Mouse (Mus musculus) heart, embryonic 16.5 days (tissue): ENCODE measurements around the gene Cntn5. TPM values are rescaled to one million over a fixed set of nuclear protein-coding genes. Genes with fewer than 3 reads are reported as not detected.
"Not testable (repeated sequence)": the region's sequence is repeated elsewhere in the genome, so short reads cannot be mapped to it uniquely, and the experiment has no call there.

ENCODE experiments used
- ATAC-seq: fragments of 200-750 bp; cut with Nextera tagmentation; replicated peaks from 2 replicates; pipeline ENCODE4 v1.8.0; 2017; ENCODE audit warnings: moderate number of reproducible peaks; ENCODE audit not compliant: insufficient read depth, low FRiP score; ENCODE audit errors: extremely low read depth
- H3K27ac ChIP-seq: fragments of 300-500 bp; sonication (generic); 2 replicates; pipeline ENCODE4 v1.5.1; 2014; ENCODE audit warnings: mild to moderate bottlenecking, low read length, control low read depth, moderate library complexity
- H3K27me3 ChIP-seq: fragments of 300-500 bp; sonication (generic); 2 replicates; pipeline ENCODE4 v1.6.1; 2014; ENCODE audit warnings: low read length, mixed read lengths; ENCODE audit not compliant: control insufficient read depth, insufficient read depth
- H3K36me3 ChIP-seq: fragments of 300-500 bp; sonication (generic); 2 replicates; pipeline ENCODE4 v1.6.1; 2014; ENCODE audit not compliant: control insufficient read depth, insufficient read depth
- H3K4me1 ChIP-seq: fragments of 300-500 bp; sonication (generic); 2 replicates; pipeline ENCODE4 v1.6.1; 2014; ENCODE audit warnings: low read length, mixed read lengths; ENCODE audit not compliant: control insufficient read depth, insufficient read depth
- H3K4me2 ChIP-seq: fragments of 300-500 bp; sonication (generic); 2 replicates; pipeline ENCODE4 v1.6.1; 2014; ENCODE audit warnings: low read depth, mild to moderate bottlenecking, control low read depth, low read length
- H3K4me3 ChIP-seq: fragments of 300-500 bp; sonication (generic); 2 replicates; pipeline ENCODE4 v1.5.1; 2014; ENCODE audit warnings: mild to moderate bottlenecking, control low read depth, low read length
- H3K9ac ChIP-seq: fragments of 300-500 bp; sonication (generic); 2 replicates; pipeline ENCODE4 v1.6.1; 2014; ENCODE audit warnings: low read length, control low read depth
- H3K9me3 ChIP-seq: fragments of 300-500 bp; sonication (generic); replicated peaks from 2 replicates; pipeline ENCODE4 v1.6.1; 2016; ENCODE audit warnings: low read length; ENCODE audit not compliant: control insufficient read depth
- WGBS: fragments of 180-500 bp; shearing (Covaris S2); extraction: QIAGEN DNeasy Blood & Tissue Kit; methylation state at CpG from one replicate; pipeline ENCODE4 v1.1.7; 2014; 5-methylcytosine and 5-hydroxymethylcytosine counted together
- polyA plus RNA-seq: library from polyadenylated mRNA; unstranded; fragments of >200 nt; fragmentation: Nextera tagmentation; extraction: Ambion mirVana; gene quantifications from 2 replicates; pipeline ENCODE4 v1.2.1, GENCODE M21; 2015

Cntn5 gene
- polyA plus RNA-seq, 1 experiment from 2014 or later: 0.29 TPM

DNA sequence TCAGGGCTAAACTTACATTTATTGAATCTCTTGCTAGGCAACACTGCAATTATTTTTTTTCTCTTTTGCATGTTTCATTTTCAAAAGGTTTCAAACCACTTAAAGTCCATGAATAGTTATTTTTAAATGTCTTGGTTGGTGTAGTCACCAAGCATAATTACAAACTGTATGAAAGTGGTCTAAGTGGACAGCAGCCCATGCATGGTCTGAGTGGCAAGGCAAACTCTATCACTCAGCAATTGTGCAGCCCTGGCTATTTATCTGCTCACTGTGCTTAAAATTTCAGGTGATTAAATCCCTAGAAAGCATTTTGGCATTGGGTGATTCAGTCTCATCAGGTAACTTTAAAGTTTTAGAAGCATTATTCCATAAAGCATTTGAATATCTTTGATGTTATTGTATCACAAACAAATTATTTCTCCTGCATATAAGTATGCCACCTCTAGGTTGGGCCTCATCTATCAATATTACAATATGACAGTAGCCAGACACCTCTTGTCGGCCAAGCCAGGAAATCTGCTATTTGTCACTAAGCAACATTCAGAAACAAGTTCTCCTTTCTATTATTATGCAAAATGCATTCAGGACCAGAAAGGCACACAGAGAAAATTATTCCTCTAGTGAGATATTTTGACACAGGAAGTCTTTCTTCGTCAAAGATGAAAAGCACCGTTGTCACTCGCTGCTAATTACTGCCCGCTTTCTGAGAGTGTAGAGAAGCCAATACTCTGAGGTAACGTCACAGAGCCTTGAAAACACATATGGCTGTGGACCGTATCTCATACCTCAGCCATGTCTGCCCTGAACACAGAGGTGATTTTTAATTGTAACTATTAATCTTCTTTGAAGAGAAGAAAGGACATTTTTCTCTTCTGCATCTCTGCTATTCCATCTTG lies 329.0 kb downstream of the Cntn5 start:
- Histone ChIP-seq H3K4me2 (no peak overlapping the region), H3K27me3 (no peaks in the 10 kb centered on the region), H3K4me1 (no peaks in the 10 kb centered on the region), H3K9me3 (no peaks in the 10 kb centered on the region), H3K9ac (no peak overlapping the region), H3K4me3 (no peak overlapping the region), H3K36me3 (no peaks in the 10 kb centered on the region), H3K27ac (no peak overlapping the region)
- ATAC-seq: no peak
- WGBS: 74% methylated on average over 7 of the region's 7 CpGs

DNA sequence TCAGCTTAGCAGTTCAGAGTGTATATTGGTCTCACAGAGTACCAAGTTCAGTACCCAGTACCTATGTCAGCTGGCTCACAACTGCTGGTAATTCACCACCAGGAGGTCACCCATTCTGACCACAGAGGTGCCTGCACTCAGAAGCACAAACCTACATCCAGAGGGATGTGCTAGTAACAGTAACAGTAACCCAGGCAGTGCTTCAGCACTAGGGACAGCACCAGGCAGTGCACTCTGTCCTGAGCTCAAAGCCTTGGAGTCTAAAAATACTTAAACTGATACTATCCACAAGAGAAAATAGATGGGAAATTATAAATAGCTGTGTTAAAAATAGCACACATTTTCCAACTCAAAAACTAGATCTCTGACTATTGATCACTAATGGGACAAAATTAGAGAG lies 334.7 kb downstream of the Cntn5 start:
- no peaks in the 10 kb centered on the region for H3K36me3 ChIP-seq
- H3K4me1 ChIP-seq: no peaks in the 10 kb centered on the region
- ATAC-seq: no peak
- no peak overlapping the region for H3K4me2 ChIP-seq
- no peaks in the 10 kb centered on the region for H3K27me3 ChIP-seq
- no peak overlapping the region for H3K4me3 ChIP-seq
- no peak overlapping the region for H3K9ac ChIP-seq
- H3K27ac ChIP-seq: no peak overlapping the region
- H3K9me3 ChIP-seq: no peaks in the 10 kb centered on the region

DNA sequence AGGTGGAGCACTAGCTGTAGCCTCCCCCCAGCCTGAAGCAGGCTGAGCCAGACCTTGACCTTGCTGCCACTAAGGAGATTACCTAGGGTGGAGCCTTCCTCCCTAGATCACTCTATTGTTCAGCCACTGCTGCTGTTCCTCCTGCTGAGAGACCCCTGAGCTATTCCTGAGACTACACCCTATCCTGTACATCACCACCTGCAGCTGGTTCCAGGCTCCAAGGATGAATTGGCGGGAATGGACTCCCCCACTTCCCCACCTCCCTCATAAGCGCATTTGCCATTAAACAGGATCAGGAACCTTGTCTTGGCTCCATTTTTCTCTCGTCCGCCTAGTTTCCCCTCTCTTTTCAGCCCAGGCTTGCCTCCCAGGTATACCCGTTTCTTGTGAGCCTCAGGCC lies 363.7 kb downstream of the Cntn5 start:
- not testable (repeated sequence) for H3K4me3 ChIP-seq, H3K9me3 ChIP-seq, H3K4me1 ChIP-seq, H3K4me2 ChIP-seq, ATAC-seq, H3K9ac ChIP-seq, H3K27ac ChIP-seq, H3K36me3 ChIP-seq, H3K27me3 ChIP-seq
- 50% methylated on average over 5 of the region's 5 CpGs for WGBS

DNA sequence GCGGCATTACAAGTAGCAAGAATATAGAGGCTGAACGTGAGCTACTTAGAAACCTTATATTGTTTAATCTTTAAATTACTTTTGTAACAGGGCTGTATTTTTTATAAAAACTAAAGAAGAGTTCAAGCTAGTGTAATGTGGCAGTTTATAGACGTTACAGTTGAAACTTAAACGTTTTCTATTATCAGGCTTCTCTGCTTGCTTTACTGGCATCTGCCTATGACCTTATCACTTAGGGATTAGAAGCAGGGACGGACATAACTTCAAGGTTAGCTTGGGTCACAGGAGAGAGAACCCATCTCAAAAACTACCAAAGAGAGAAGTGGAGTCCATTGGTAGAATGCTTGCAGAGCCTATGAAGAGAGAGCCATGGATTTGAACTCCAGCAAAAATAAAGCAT lies 372.3 kb downstream of the Cntn5 start:
- no peak overlapping the region for H3K4me2 ChIP-seq
- no peak for ATAC-seq
- H3K9ac ChIP-seq: no peak overlapping the region
- no peaks in the 10 kb centered on the region for H3K27me3 ChIP-seq
- H3K4me3 ChIP-seq: no peak overlapping the region
- H3K27ac ChIP-seq: no peak overlapping the region
- H3K36me3 ChIP-seq: no peaks in the 10 kb centered on the region
- 68% methylated on average over 5 of the region's 5 CpGs for WGBS
- H3K4me1 ChIP-seq: no peaks in the 10 kb centered on the region
- H3K9me3 ChIP-seq: no peaks in the 10 kb centered on the region

DNA sequence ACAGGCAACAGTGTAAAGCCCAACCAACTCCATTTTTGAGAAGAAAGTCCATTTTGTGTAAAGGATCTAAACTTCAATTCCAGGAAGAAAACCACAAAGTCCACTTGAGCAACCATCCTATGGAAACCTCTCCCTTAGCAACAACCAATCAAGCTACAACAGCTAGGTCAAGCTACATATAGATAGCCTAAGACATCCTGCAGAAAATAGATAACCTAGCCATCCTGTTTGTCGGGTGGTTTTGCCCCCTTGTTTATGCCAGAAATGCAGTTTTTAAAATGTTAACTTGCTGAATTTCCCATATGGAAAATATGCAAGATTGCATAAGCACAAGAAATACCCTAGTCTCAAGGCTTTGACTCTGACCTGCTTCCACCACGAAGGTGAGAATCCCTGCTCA lies 373.5 kb downstream of the Cntn5 start:
- Histone ChIP-seq H3K27ac (no peak overlapping the region), H3K4me2 (no peak overlapping the region), H3K27me3 (no peaks in the 10 kb centered on the region), H3K9ac (no peak overlapping the region), H3K4me3 (no peak overlapping the region), H3K9me3 (no peaks in the 10 kb centered on the region), H3K4me1 (no peaks in the 10 kb centered on the region), H3K36me3 (no peaks in the 10 kb centered on the region)
- ATAC-seq: no peak
- 67% methylated on average over 2 of the region's 2 CpGs for WGBS

DNA sequence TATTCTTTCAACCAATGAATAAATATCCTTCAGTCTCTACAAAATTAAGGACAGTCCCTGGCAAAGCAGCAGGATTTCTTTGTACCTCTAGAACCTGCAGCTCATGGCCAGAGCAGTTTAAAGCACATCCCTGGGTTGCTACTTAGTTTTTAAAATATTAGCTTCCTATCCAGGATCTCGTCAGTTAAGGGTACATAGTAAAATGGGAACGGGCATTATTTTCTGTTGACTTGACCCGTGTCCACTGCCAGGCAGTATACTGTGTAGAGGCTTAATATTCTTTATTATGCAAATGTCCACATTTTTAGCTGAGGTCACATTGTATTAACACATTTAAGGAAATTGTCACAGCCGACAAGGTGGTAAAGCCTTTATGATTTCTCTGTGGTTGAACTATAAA lies 375.0 kb downstream of the Cntn5 start:
- Histone ChIP-seq H3K27ac (no peak overlapping the region), H3K36me3 (no peaks in the 10 kb centered on the region), H3K4me2 (no peak overlapping the region), H3K4me1 (no peaks in the 10 kb centered on the region), H3K9me3 (no peaks in the 10 kb centered on the region), H3K4me3 (no peak overlapping the region), H3K27me3 (no peaks in the 10 kb centered on the region), H3K9ac (no peak overlapping the region)
- WGBS: 80% methylated on average over 4 of the region's 4 CpGs
- ATAC-seq: no peak

DNA sequence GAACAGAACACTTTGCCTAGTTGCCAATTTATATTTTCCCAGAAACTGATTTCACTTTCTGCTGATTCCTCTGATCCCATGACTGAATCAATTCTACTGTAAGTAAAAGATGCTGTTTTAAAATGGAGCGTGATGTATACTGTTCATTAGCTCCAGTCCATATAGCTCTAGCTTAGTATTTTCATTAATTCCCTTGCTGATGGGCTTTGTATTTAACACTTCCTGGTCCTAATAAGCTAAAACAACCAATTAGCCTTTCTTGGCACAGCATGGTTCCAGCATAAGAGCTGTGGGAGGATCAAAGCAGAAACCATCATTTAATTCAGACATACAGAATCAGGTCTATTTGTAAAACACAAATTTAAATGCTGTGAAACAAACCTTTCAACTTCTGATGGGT lies 375.5 kb downstream of the Cntn5 start:
- no peak overlapping the region for H3K27ac ChIP-seq
- 74% methylated on average over 1 of the region's 1 CpGs for WGBS
- no peak for ATAC-seq

DNA sequence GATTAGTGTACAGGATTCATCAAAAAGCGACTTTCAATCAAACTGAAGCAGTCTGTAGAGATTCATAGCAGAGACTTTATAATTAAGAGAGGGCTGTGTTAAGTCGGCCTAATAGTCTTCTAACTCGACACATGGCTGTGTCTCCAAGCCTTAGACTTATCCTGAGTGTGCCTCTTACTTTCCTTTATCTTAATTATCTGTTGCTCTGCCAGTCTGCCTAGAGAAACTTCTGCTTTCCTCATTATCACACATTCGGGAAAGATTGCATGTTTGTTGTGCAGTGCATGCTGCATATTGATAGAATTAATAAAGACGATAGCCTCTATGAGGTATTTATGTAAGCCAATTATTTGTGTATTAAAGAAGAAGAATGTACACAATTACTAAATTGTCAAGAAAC lies 375.9 kb downstream of the Cntn5 start:
- WGBS: 60% methylated on average over 5 of the region's 5 CpGs
- Histone ChIP-seq H3K9me3 (no peaks in the 10 kb centered on the region), H3K27me3 (no peaks in the 10 kb centered on the region), H3K9ac (no peak overlapping the region), H3K27ac (no peak overlapping the region), H3K36me3 (no peaks in the 10 kb centered on the region), H3K4me3 (no peak overlapping the region), H3K4me2 (no peak overlapping the region), H3K4me1 (no peaks in the 10 kb centered on the region)
- no peak for ATAC-seq

More for the DNA sequence above, 375.5 kb downstream of the Cntn5 start:
- Histone ChIP-seq H3K36me3 (no peaks in the 10 kb centered on the region), H3K4me2 (no peak overlapping the region), H3K4me3 (no peak overlapping the region), H3K9me3 (no peaks in the 10 kb centered on the region), H3K9ac (no peak overlapping the region), H3K4me1 (no peaks in the 10 kb centered on the region), H3K27me3 (no peaks in the 10 kb centered on the region)

DNA sequence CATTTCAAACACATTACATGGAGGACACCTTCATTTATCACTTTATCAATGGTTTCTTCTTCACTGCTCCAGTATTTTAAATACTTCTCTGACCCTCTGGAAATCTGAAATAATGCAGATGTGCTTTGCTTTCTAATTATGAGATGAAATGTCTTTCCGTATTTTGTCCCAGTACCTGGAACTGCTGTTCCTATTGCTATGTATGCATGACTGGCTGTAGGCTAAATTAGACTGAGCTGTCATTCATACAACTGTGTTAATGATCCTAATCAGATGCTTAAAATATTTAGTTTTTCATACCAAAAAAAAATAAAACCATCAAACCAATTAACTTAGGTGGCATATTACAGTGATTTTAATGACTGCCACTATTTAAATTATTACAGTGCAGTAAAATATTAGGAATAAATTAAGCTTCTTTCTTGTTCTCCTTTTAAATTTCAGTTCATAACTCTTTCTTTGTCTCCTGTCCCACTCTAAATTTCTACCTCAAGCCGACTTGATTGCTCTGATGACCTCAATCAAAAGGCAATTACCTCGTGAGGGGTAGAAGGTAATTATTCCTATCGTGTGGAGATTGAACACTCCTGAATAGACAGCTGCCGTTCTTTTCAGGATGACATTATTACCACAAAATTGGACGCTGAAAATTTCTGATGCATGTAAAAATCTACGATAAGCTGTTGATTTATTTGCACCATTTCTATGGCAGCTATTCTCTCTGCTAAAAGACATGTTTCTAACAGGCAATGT lies 378.5 kb downstream of the Cntn5 start:
- WGBS: 75% methylated on average over 7 of the region's 7 CpGs
- no peak overlapping the region for H3K4me2 ChIP-seq
- H3K4me1 ChIP-seq: no peaks in the 10 kb centered on the region
- H3K36me3 ChIP-seq: no peaks in the 10 kb centered on the region
- no peak overlapping the region for H3K4me3 ChIP-seq
- no peaks in the 10 kb centered on the region for H3K9me3 ChIP-seq
- H3K27me3 ChIP-seq: no peaks in the 10 kb centered on the region
- no peak overlapping the region for H3K9ac ChIP-seq
- H3K27ac ChIP-seq: no peak overlapping the region
- ATAC-seq: no peak
